Comparison of ENCODE assay signal across 24 mouse cellular contexts in the genomic region with DNA sequence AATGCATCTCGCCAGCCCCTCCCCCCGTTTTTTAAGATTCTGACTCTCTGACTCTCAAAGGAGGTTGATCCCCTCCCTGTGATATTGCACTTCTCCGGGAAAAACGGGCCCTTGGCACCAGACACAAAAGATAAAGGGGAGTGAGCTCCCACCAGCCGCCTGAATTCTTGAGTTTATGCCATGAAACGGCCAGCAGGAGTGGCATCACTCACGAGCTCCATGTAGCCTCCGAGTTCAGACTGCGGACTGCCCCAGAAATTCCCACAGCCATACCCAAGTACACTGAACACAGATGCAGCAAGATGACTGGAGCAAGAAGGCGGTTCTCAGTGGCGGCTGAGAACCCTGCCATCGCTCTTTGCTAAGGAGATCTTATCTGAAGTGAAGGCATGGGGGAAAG.
DNase-seq lines count a peak whose midpoint lies in the region; ATAC-seq and TF ChIP-seq lines count a peak whose summit lies in the region.
"Had no signal": no experiment of that assay in that cellular context is flagged by ENCODE, and none has a peak within 500 bp of the region (broad histone marks: within the 10 kb centered on the region; RNA-seq: fewer than 3 reads in every experiment).

No protein-coding gene starts in this region.

- H3K9me3 ChIP-seq in forebrain, embryonic 10.5 days = no peaks in the 10 kb centered on the region
- no peaks in the 10 kb centered on the region for H3K9me3 ChIP-seq in forebrain, embryonic 16.5 days (ENCODE audit: control insufficient read depth, low read length)
- H3K9me3 ChIP-seq in E14TG2a.4 (ENCODE audit: low read length) = no peaks in the 10 kb centered on the region
- H3K9me3 ChIP-seq: intestine, embryonic 15.5 days; liver, embryonic 13.5 days had no signal

- no peak overlapping the region for H3K9ac ChIP-seq in forebrain, embryonic 16.5 days (replicated peaks; ENCODE audit: low read depth, low read length)
- H3K9ac ChIP-seq: intestine, embryonic 15.5 days; liver, embryonic 13.5 days had no signal

- no peaks in the 10 kb centered on the region for H3K36me3 ChIP-seq in forebrain, embryonic 10.5 days (replicated peaks)
- no peaks in the 10 kb centered on the region for H3K36me3 ChIP-seq in forebrain, embryonic 16.5 days (ENCODE audit: control insufficient read depth, insufficient read depth)
- H3K36me3 ChIP-seq in E14TG2a.4 (ENCODE audit: insufficient read depth, low read length) = no peaks in the 10 kb centered on the region
- H3K36me3 ChIP-seq: intestine, embryonic 15.5 days; liver, embryonic 13.5 days had no signal

- whole genome bisulfite sequencing in forebrain, embryonic 10.5 days = 85% methylated on average over 12 of the region's 12 CpGs
- 75% methylated on average over 12 of the region's 12 CpGs for WGBS in forebrain, embryonic 16.5 days

- DNase-seq in forebrain, embryonic 10.5 days (ENCODE audit: extremely low spot score, low spot score) = no peak
- peak; percentile 18 to 23 for DNase-seq in heart, postnatal 10 days
- DNase-seq in heart, postnatal 25 days (ENCODE audit: low spot score) = no peak
- peak; percentile 69 for DNase-seq in R1 (ENCODE audit: low read depth, low spot score)
- DNase-seq in gastrocnemius, adult 18-20 months (ENCODE audit: low spot score) = no peak
- DNase-seq: adrenal gland, adult 2 months; cerebellum, adult 8-10 months; cerebellum, postnatal 25 days; gastrocnemius, adult 2 months; gastrocnemius, postnatal 36 days; kidney, adult 2 months; kidney, postnatal 10 days; layer of hippocampus, postnatal 36 days; left cerebral cortex, postnatal 4 days; liver, embryonic 13.5 days; lung, adult 18-20 months; lung, postnatal 14 days; midbrain, embryonic 14.5 days; thymus, adult 2 months; thymus, postnatal 4 days had no signal

- peaks cover 29% of the 10 kb centered on the region for H3K4me1 ChIP-seq in forebrain, embryonic 10.5 days
- peaks cover 4% of the 10 kb centered on the region; the same call in 1 of the 2 replicates for H3K4me1 ChIP-seq in forebrain, embryonic 16.5 days (replicated peaks; ENCODE audit: control insufficient read depth, insufficient read depth, low read length)
- peaks cover 33% of the 10 kb centered on the region for H3K4me1 ChIP-seq in E14TG2a.4 (replicated peaks; ENCODE audit: low read depth, low read length)
- H3K4me1 ChIP-seq: intestine, embryonic 15.5 days; liver, embryonic 13.5 days had no signal

- no peak overlapping the region for H3K4me2 ChIP-seq in forebrain, embryonic 16.5 days (ENCODE audit: low read length)
- H3K4me2 ChIP-seq: intestine, embryonic 15.5 days; liver, embryonic 13.5 days had no signal

- no peak for ATAC-seq in forebrain, embryonic 16.5 days
- ATAC-seq: hindbrain, embryonic 16.5 days; intestine, embryonic 15.5 days had no signal

- H3K27me3 ChIP-seq in forebrain, embryonic 10.5 days (ENCODE audit: poor library complexity, severe bottlenecking) = no peaks in the 10 kb centered on the region
- no peaks in the 10 kb centered on the region for H3K27me3 ChIP-seq in forebrain, embryonic 16.5 days (replicated peaks; ENCODE audit: control insufficient read depth, insufficient read depth, low read length)
- no peaks in the 10 kb centered on the region for H3K27me3 ChIP-seq in E14TG2a.4 (ENCODE audit: insufficient read depth, low read length)
- H3K27me3 ChIP-seq: intestine, embryonic 15.5 days; liver, embryonic 13.5 days had no signal

- no peak for TF ChIP-seq CTCF in E14TG2a.4 (conservative IDR thresholded peaks at IDR 0.05; ENCODE audit: low read length)

- H3K4me3 ChIP-seq in forebrain, embryonic 10.5 days = no peak overlapping the region
- no peak overlapping the region for H3K4me3 ChIP-seq in forebrain, embryonic 16.5 days (replicated peaks; ENCODE audit: low read length)
- peak overlapping the region; percentile 35; the same call in 1 of the 2 replicates for H3K4me3 ChIP-seq in E14TG2a.4 (replicated peaks; ENCODE audit: low read length)
- H3K4me3 ChIP-seq: gastrocnemius, adult 2 months; intestine, embryonic 15.5 days; liver, embryonic 13.5 days had no signal

- peak overlapping the region; percentile 31; the same call in 1 of the 2 replicates for H3K27ac ChIP-seq in forebrain, embryonic 10.5 days
- H3K27ac ChIP-seq in forebrain, embryonic 16.5 days (ENCODE audit: low read length) = no peak overlapping the region
- H3K27ac ChIP-seq: gastrocnemius, adult 2 months; intestine, embryonic 15.5 days; liver, embryonic 13.5 days had no signal

- intact Hi-C loops in heart, postnatal 10 days (cut with DNase I) = loop anchor here (10.0 kb wide), 1 partner anchor 142 kb away; no protein-coding TSS in a partner anchor
- intact Hi-C loops in heart, postnatal 25 days (cut with DNase I) = no loop called here

Comparison
In these comparisons a context has a peak if more than half of its experiments do, and no peak if none do; other contexts are left out.
1. DNase-seq: peak in heart, postnatal 10 days (2 of 2) and R1 (single experiment); none in forebrain, embryonic 10.5 days (single experiment), heart, postnatal 25 days (single experiment) and gastrocnemius, adult 18-20 months (single experiment).